Comparison of ENCODE assay signal across 8 mouse cellular contexts in genomic region chr16:23107946-23108759, GRCm38 (mm10). TPM values are rescaled to one million over a fixed set of nuclear protein-coding genes. Genes with fewer than 3 reads are reported as not detected.
DNase-seq lines count a peak whose midpoint lies in the region; ATAC-seq and TF ChIP-seq lines count a peak whose summit lies in the region.

No protein-coding gene starts in this region.

- WGBS in heart, embryonic 11.5 days (ENCODE audit: insufficient replicate concordance) = under 1% methylated on average over 52 of the region's 52 CpGs
- under 1% methylated on average over 52 of the region's 52 CpGs for WGBS in kidney, embryonic 16.5 days
- under 1% methylated on average over 52 of the region's 52 CpGs for WGBS in liver, adult 2 months

- TF ChIP-seq CTCF in liver, adult 2 months (IDR thresholded peaks at IDR 0.05; ENCODE audit: low read depth, low read length) = no peak

- H3ac ChIP-seq in myocyte (ENCODE audit: control insufficient read depth, insufficient read length) = peak overlapping the region; percentile 80

- peak overlapping the region; percentile 76 for H3K4me2 ChIP-seq in heart, embryonic 11.5 days
- peak overlapping the region; percentile 95 for H3K4me2 ChIP-seq in kidney, embryonic 16.5 days (replicated peaks; ENCODE audit: low read depth, low read length)
- peak overlapping the region; percentile 97 for H3K4me2 ChIP-seq in myocyte (ENCODE audit: low read depth)

- 0 out of 2 replicates have a peak, but pooled peaks have one; percentile 64 for TF ChIP-seq POLR2A in liver, adult 2 months (IDR thresholded peaks at IDR 0.05; ENCODE audit: extremely low read depth, insufficient read depth, low read length)
- peak; percentile 95 for TF ChIP-seq POLR2A in myocyte (IDR thresholded peaks at IDR 0.05; ENCODE audit: insufficient read length, low read depth)

- H3K9me3 ChIP-seq in erythroblast, embryonic 14.5 days (ENCODE audit: control insufficient read depth, low read length) = no peaks in the 10 kb centered on the region
- no peaks in the 10 kb centered on the region for H3K9me3 ChIP-seq in heart, embryonic 11.5 days (replicated peaks; ENCODE audit: control insufficient read depth, low read length)
- no peaks in the 10 kb centered on the region for H3K9me3 ChIP-seq in kidney, embryonic 16.5 days (ENCODE audit: low read length)

- H3K79me2 ChIP-seq in liver, adult 2 months (ENCODE audit: control insufficient read depth, insufficient read depth, low read length) = peaks cover 9% of the 10 kb centered on the region
- H3K79me2 ChIP-seq in myocyte (ENCODE audit: control insufficient read depth, insufficient read depth) = peaks cover 46% of the 10 kb centered on the region

- H3K27me3 ChIP-seq in erythroblast, embryonic 14.5 days (ENCODE audit: control insufficient read depth) = no peaks in the 10 kb centered on the region
- no peaks in the 10 kb centered on the region for H3K27me3 ChIP-seq in heart, embryonic 11.5 days (ENCODE audit: control insufficient read depth, insufficient read depth, low read length)
- no peaks in the 10 kb centered on the region for H3K27me3 ChIP-seq in kidney, embryonic 16.5 days (ENCODE audit: insufficient read depth, low read length)
- no peaks in the 10 kb centered on the region for H3K27me3 ChIP-seq in liver, adult 2 months (ENCODE audit: control insufficient read depth, insufficient read depth, low read length)
- no peaks in the 10 kb centered on the region for H3K27me3 ChIP-seq in myocyte (ENCODE audit: control insufficient read depth, insufficient read depth, insufficient read length)

- peak overlapping the region; percentile 99 for H3K27ac ChIP-seq in heart, embryonic 11.5 days (ENCODE audit: low read depth, low read length)
- H3K27ac ChIP-seq in kidney, embryonic 16.5 days (ENCODE audit: low read length) = peak overlapping the region; percentile 99
- peak overlapping the region; percentile 96 for H3K27ac ChIP-seq in liver, adult 2 months (replicated peaks; ENCODE audit: insufficient read depth, low read depth, low read length)

- peak; percentile 82 for DNase-seq in A20 (ENCODE audit: low read depth, low spot score)
- DNase-seq in brain, adult 2 months (ENCODE audit: low read depth, low spot score) = peak; percentile 93
- peak; percentile 54 for DNase-seq in liver, adult 2 months (ENCODE audit: extremely low read depth, low read depth, low spot score)
- DNase-seq in spleen, postnatal 4 days (ENCODE audit: low spot score in 2 of 2) = peak; percentile 82 to 91

- peak overlapping the region; percentile 100 for H3K9ac ChIP-seq in heart, embryonic 11.5 days (ENCODE audit: low read depth, low read length)
- peak overlapping the region; percentile 100 for H3K9ac ChIP-seq in kidney, embryonic 16.5 days (replicated peaks; ENCODE audit: low read length)
- H3K9ac ChIP-seq in liver, adult 2 months (ENCODE audit: low read depth, low read length) = peak overlapping the region; percentile 93

- peaks cover 51% of the 10 kb centered on the region for H3K36me3 ChIP-seq in erythroblast, embryonic 14.5 days (ENCODE audit: control insufficient read depth)
- peaks cover 30% of the 10 kb centered on the region for H3K36me3 ChIP-seq in heart, embryonic 11.5 days (ENCODE audit: control insufficient read depth, insufficient read depth, low read length)
- peaks cover 42% of the 10 kb centered on the region for H3K36me3 ChIP-seq in kidney, embryonic 16.5 days (ENCODE audit: insufficient read depth, low read length)
- H3K36me3 ChIP-seq in liver, adult 2 months (ENCODE audit: control insufficient read depth, insufficient read depth, low read length) = peaks cover 45% of the 10 kb centered on the region
- peaks cover 47% of the 10 kb centered on the region for H3K36me3 ChIP-seq in myocyte (ENCODE audit: control insufficient read depth, insufficient read depth)

- peaks cover 41% of the 10 kb centered on the region for H3K4me1 ChIP-seq in erythroblast, embryonic 14.5 days (ENCODE audit: control insufficient read depth)
- peaks cover 14% of the 10 kb centered on the region for H3K4me1 ChIP-seq in heart, embryonic 11.5 days (ENCODE audit: control insufficient read depth, insufficient read depth, low read length)
- peaks cover 21% of the 10 kb centered on the region for H3K4me1 ChIP-seq in kidney, embryonic 16.5 days (ENCODE audit: insufficient read depth, low read length)
- peaks cover 12% of the 10 kb centered on the region; the same call in 1 of the 2 replicates for H3K4me1 ChIP-seq in liver, adult 2 months (ENCODE audit: control insufficient read depth, insufficient read depth, low read length)

- H3K4me3 ChIP-seq in erythroblast, embryonic 14.5 days (replicated peaks) = peak overlapping the region; percentile 85
- peak overlapping the region; percentile 91 for H3K4me3 ChIP-seq in heart, embryonic 11.5 days (ENCODE audit: low read depth, low read length)
- H3K4me3 ChIP-seq in kidney, embryonic 16.5 days (ENCODE audit: low read length) = peak overlapping the region; percentile 99
- peak overlapping the region; percentile 75 for H3K4me3 ChIP-seq in liver, adult 2 months (ENCODE audit: insufficient read depth, low read depth, low read length)
- peak overlapping the region; percentile 99 for H3K4me3 ChIP-seq in myocyte

- ATAC-seq in heart, embryonic 11.5 days (replicated peaks; ENCODE audit: insufficient number of reproducible peaks, low FRiP score, low TSS enrichment) = peak; percentile 79
- peak; percentile 88 for ATAC-seq in kidney, embryonic 16.5 days (ENCODE audit: low FRiP score, low TSS enrichment)

TF ChIP-seq in myocyte, 11 proteins besides CTCF, POLR2A, EP300 and RAD21:
- no peak for TF ChIP-seq USF1 (IDR thresholded peaks at IDR 0.05; ENCODE audit: low read depth)
- no peak for TF ChIP-seq TCF12 (IDR thresholded peaks at IDR 0.05; ENCODE audit: insufficient read depth, poor library complexity, severe bottlenecking)
- no peak for TF ChIP-seq E2F4 (IDR thresholded peaks at IDR 0.05; ENCODE audit: insufficient read depth)
- TF ChIP-seq POLR2AphosphoS2 (IDR thresholded peaks at IDR 0.05; ENCODE audit: insufficient read length, low read depth) = peak; percentile 93
- TF ChIP-seq CEBPB (IDR thresholded peaks at IDR 0.05; ENCODE audit: insufficient read depth, poor library complexity, severe bottlenecking) = no peak
- no peak for TF ChIP-seq MAX (IDR thresholded peaks at IDR 0.05; ENCODE audit: low read depth)

RNA-seq across cellular contexts. Expression of gene Eif4a2, which starts 0.9 kb away (rescaled TPM):
- 0.41 and 0.50 TPM in 2 replicates for polyA plus RNA-seq in erythroblast, embryonic 14.5 days (2012)
- polyA plus RNA-seq in heart, embryonic 11.5 days (2014; fragmentation: Nextera tagmentation; extraction: Ambion mirVana) = 205 and 223 TPM in 2 replicates
- polyA plus RNA-seq in kidney, embryonic 16.5 days (2015; fragmentation: Nextera tagmentation; extraction: Ambion mirVana) = 235 and 238 TPM in 2 replicates
- 325 and 412 TPM in 2 replicates for total RNA-seq in liver, adult 2 months (2014; rRNA removed)
- 64.4 and 75.9 TPM in 2 replicates for polyA plus RNA-seq in liver, adult 2 months (2012; rRNA removed)
- 141 TPM for polyA plus RNA-seq in myocyte (2012; fragmentation: generic; extraction: Trizol)

RNA-seq across cellular contexts. Expression of gene Rfc4, which starts 19.4 kb away (rescaled TPM):
- 4.7 and 7.9 TPM in 2 replicates for polyA plus RNA-seq in erythroblast, embryonic 14.5 days (2012)
- polyA plus RNA-seq in heart, embryonic 11.5 days (2014; fragmentation: Nextera tagmentation; extraction: Ambion mirVana) = 106 and 117 TPM in 2 replicates
- polyA plus RNA-seq in kidney, embryonic 16.5 days (2015; fragmentation: Nextera tagmentation; extraction: Ambion mirVana) = 117 and 120 TPM in 2 replicates
- 5.2 and 5.3 TPM in 2 replicates for total RNA-seq in liver, adult 2 months (2014; rRNA removed)
- polyA plus RNA-seq in liver, adult 2 months (2012; rRNA removed) = 0.32 TPM in 1 of 2 replicates, not detected in the other
- polyA plus RNA-seq in myocyte (2012; fragmentation: generic; extraction: Trizol) = 18.9 TPM

RNA-seq across cellular contexts. Expression of gene Adipoq, which starts 38.2 kb away (rescaled TPM):
- polyA plus RNA-seq in erythroblast, embryonic 14.5 days (2012) = not detected in 2 replicates
- 0.16 TPM in 1 of 2 replicates, not detected in the other for polyA plus RNA-seq in heart, embryonic 11.5 days (2014; fragmentation: Nextera tagmentation; extraction: Ambion mirVana)
- 0.21 TPM in 1 of 2 replicates, not detected in the other for polyA plus RNA-seq in kidney, embryonic 16.5 days (2015; fragmentation: Nextera tagmentation; extraction: Ambion mirVana)
- total RNA-seq in liver, adult 2 months (2014; rRNA removed) = 0.87 and 1.2 TPM in 2 replicates
- 0.09 TPM in 1 of 2 replicates, not detected in the other for polyA plus RNA-seq in liver, adult 2 months (2012; rRNA removed)
- not detected for polyA plus RNA-seq in myocyte (2012; fragmentation: generic; extraction: Trizol)

RNA-seq across cellular contexts. Expression of gene Kng1, which starts 50.5 kb away (rescaled TPM):
- polyA plus RNA-seq in erythroblast, embryonic 14.5 days (2012) = 0.05 TPM in 1 of 2 replicates, not detected in the other
- 0.24 and 2.1 TPM in 2 replicates for polyA plus RNA-seq in heart, embryonic 11.5 days (2014; fragmentation: Nextera tagmentation; extraction: Ambion mirVana)
- 2.4 and 3.6 TPM in 2 replicates for polyA plus RNA-seq in kidney, embryonic 16.5 days (2015; fragmentation: Nextera tagmentation; extraction: Ambion mirVana)
- 1,906 and 2,075 TPM in 2 replicates for total RNA-seq in liver, adult 2 months (2014; rRNA removed)
- polyA plus RNA-seq in liver, adult 2 months (2012; rRNA removed) = 642 and 701 TPM in 2 replicates
- polyA plus RNA-seq in myocyte (2012; fragmentation: generic; extraction: Trizol) = not detected

Comparison
In these comparisons a context has a peak if more than half of its experiments do, and no peak if none do; other contexts are left out.
1. Peak in every context shown above with its lines: DNase-seq, ATAC-seq, H3K4me3 ChIP-seq and H3K27ac ChIP-seq.
2. RNA of gene Eif4a2, which starts 0.9 kb away (polyA plus RNA-seq): 235 to 238 TPM in kidney, embryonic 16.5 days, 205 to 223 TPM in heart, embryonic 11.5 days, 141 TPM in myocyte (single experiment) and 64.4 to 75.9 TPM in liver, adult 2 months; 0.41 to 0.50 TPM in erythroblast, embryonic 14.5 days; every median in the first group is over 10 times any median in the second.